Mouse (Mus musculus) heart, postnatal 0 days (tissue): ENCODE data around the gene Fer.

Experiments used
- CTCF ChIP-seq: IDR thresholded peaks from 2 replicates; pipeline ENCODE4 v1.5.1; 2016; ENCODE audit warnings: antibody characterized with exemption, control low read depth, low read depth
- EP300 ChIP-seq: IDR thresholded peaks from 2 replicates; pipeline ENCODE4 v1.6.1; 2016; ENCODE audit warnings: antibody characterized with exemption, low read depth

GRCm38 (mm10) chr17:63824141-63824540 lies 38.7 kb upstream of the Fer start:
- TF ChIP-seq CTCF (no peak), EP300 (no peak)
